Mouse (Mus musculus): Measurements from ENCODE around the gene Grhl1.
"Not testable (repeated sequence)": the region's sequence is repeated elsewhere in the genome, so short reads cannot be mapped to it uniquely, and the experiment has no call there.

Grhl1 gene

GRCm38 (mm10) chr12:24571523-24572392 is at the start of gene Grhl1:
Gene Grhl1 (plus strand): TSS chr12:24572283.
- DNase-seq = peak; percentile 94

- not testable (repeated sequence) for DNase-seq
These were observed 47.0 kb upstream of the Grhl1 start for GRCm38 (mm10) chr12:24525065-24525464.

- no peak for DNase-seq
These were observed 35.7 kb upstream of the Grhl1 start for GRCm38 (mm10) chr12:24536390-24536789.

GRCm38 (mm10) chr12:24537201-24537600 is 34.9 kb upstream of the Grhl1 start:
- no peak for DNase-seq

- DNase-seq = no peak
These were observed 34.1 kb upstream of the Grhl1 start for GRCm38 (mm10) chr12:24537965-24538364.

- no peak for DNase-seq
These were observed 30.5 kb upstream of the Grhl1 start for GRCm38 (mm10) chr12:24541426-24542154.

GRCm38 (mm10) chr12:24547686-24548085 is 24.4 kb upstream of the Grhl1 start:
- DNase-seq = no peak

GRCm38 (mm10) chr12:24548885-24549284 is 23.2 kb upstream of the Grhl1 start:
- DNase-seq = no peak

- DNase-seq = no peak
These were observed 19.6 kb upstream of the Grhl1 start for GRCm38 (mm10) chr12:24552531-24552930.

- no peak for DNase-seq
These were observed 16.1 kb upstream of the Grhl1 start for GRCm38 (mm10) chr12:24555976-24556375.

GRCm38 (mm10) chr12:24563395-24563960 is 8.6 kb upstream of the Grhl1 start:
- DNase-seq = no peak

GRCm38 (mm10) chr12:24565311-24565710 is 6.8 kb upstream of the Grhl1 start:
- no peak for DNase-seq

GRCm38 (mm10) chr12:24567606-24568005 is 4.5 kb upstream of the Grhl1 start:
- no peak for DNase-seq

- DNase-seq = no peak
These were observed 565 bp downstream of the Grhl1 start for GRCm38 (mm10) chr12:24572421-24573274.

- no peak for DNase-seq
These were observed 1.1 kb downstream of the Grhl1 start for GRCm38 (mm10) chr12:24573275-24573580.

GRCm38 (mm10) chr12:24574870-24575269 is 2.8 kb downstream of the Grhl1 start:
- no peak for DNase-seq

- no peak for DNase-seq
These were observed 8.4 kb downstream of the Grhl1 start for GRCm38 (mm10) chr12:24580452-24580851.

GRCm38 (mm10) chr12:24580996-24581683 is 9.1 kb downstream of the Grhl1 start:
- no peak for DNase-seq

GRCm38 (mm10) chr12:24583653-24584052 is 11.6 kb downstream of the Grhl1 start:
- no peak for DNase-seq

GRCm38 (mm10) chr12:24584835-24585234 is 12.8 kb downstream of the Grhl1 start:
- no peak for DNase-seq

GRCm38 (mm10) chr12:24586193-24586592 is 14.1 kb downstream of the Grhl1 start:
- no peak for DNase-seq

GRCm38 (mm10) chr12:24590371-24590770 is 18.3 kb downstream of the Grhl1 start:
- DNase-seq = no peak
